ENCODE assay signal across 14 mouse cellular contexts in the genomic region with DNA sequence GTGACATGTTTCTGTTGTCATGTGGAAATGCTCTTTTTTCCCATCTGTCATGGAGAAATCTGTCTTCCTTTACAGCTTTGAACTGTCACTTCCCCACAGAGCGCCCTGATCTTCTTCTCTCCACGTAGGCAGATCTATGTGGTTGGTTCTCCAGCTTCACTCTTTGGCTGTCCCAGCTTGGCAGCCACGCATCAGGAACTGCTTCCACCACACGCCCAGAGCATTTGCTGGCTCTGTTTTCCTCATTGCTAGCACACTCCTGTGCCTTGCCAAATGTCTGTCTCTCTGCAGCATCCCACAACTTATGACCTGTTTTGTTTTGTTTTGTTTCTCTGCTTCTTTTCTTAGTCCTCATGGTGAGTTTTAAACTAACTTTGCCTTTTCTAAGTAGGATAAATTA. TPM values are rescaled to one million over a fixed set of nuclear protein-coding genes. Genes with fewer than 3 reads are reported as not detected.
DNase-seq lines count a peak whose midpoint lies in the region; ATAC-seq and TF ChIP-seq lines count a peak whose summit lies in the region.
"Had no signal": no experiment of that assay in that cellular context is flagged by ENCODE, and none has a peak within 500 bp of the region (broad histone marks: within the 10 kb centered on the region; RNA-seq: fewer than 3 reads in every experiment).

No protein-coding gene starts in this region.

- no peak overlapping the region for H3K4me2 ChIP-seq in heart, embryonic 12.5 days
- no peak overlapping the region for H3K4me2 ChIP-seq in lung, embryonic 14.5 days
- no peak overlapping the region for H3K4me2 ChIP-seq in midbrain, embryonic 15.5 days
- H3K4me2 ChIP-seq: heart, embryonic 13.5 days; midbrain, embryonic 11.5 days had no signal

- H3K27me3 ChIP-seq in heart, embryonic 12.5 days (replicated peaks) = no peaks in the 10 kb centered on the region
- H3K27me3 ChIP-seq in lung, embryonic 14.5 days (ENCODE audit: insufficient read depth, low read length) = no peaks in the 10 kb centered on the region
- H3K27me3 ChIP-seq in midbrain, embryonic 15.5 days (replicated peaks) = no peaks in the 10 kb centered on the region
- H3K27me3 ChIP-seq: heart, embryonic 13.5 days; Patski had no signal

- no peak overlapping the region for H3K27ac ChIP-seq in heart, embryonic 12.5 days (ENCODE audit: poor library complexity, severe bottlenecking)
- H3K27ac ChIP-seq in lung, embryonic 14.5 days (ENCODE audit: low read depth) = no peak overlapping the region
- H3K27ac ChIP-seq in midbrain, embryonic 15.5 days = no peak overlapping the region
- H3K27ac ChIP-seq: heart, embryonic 13.5 days had no signal

- 0 out of 2 replicates have a peak, but pooled peaks cover 5% of the 10 kb centered on the region for H3K9me3 ChIP-seq in heart, embryonic 12.5 days (replicated peaks)
- H3K9me3 ChIP-seq in lung, embryonic 14.5 days (ENCODE audit: low read depth, low read length) = no peaks in the 10 kb centered on the region
- H3K9me3 ChIP-seq in midbrain, embryonic 15.5 days = no peaks in the 10 kb centered on the region
- H3K9me3 ChIP-seq: heart, embryonic 13.5 days had no signal

- H3K36me3 ChIP-seq in heart, embryonic 12.5 days = no peaks in the 10 kb centered on the region
- H3K36me3 ChIP-seq in lung, embryonic 14.5 days (ENCODE audit: insufficient read depth) = no peaks in the 10 kb centered on the region
- no peaks in the 10 kb centered on the region for H3K36me3 ChIP-seq in midbrain, embryonic 15.5 days (replicated peaks)
- H3K36me3 ChIP-seq: heart, embryonic 13.5 days had no signal

- peak; percentile 30 to 59 for DNase-seq in heart, adult 18-20 months
- peak; percentile 28 to 34 for DNase-seq in right cerebral cortex, adult 2 months (ENCODE audit: low spot score in 2 of 2)
- no peak for DNase-seq in right cerebral cortex, postnatal 14 days
- peak; percentile 68 for DNase-seq in lung, embryonic 14.5 days
- no peak for DNase-seq in urinary bladder, adult 18-20 months (ENCODE audit: low spot score in 2 of 2)
- DNase-seq: adrenal gland, postnatal 14 days; cerebellum, adult 8-10 months had no signal

- no peak overlapping the region for H3K9ac ChIP-seq in heart, embryonic 12.5 days
- no peak overlapping the region for H3K9ac ChIP-seq in lung, embryonic 14.5 days
- H3K9ac ChIP-seq in midbrain, embryonic 15.5 days = no peak overlapping the region
- H3K9ac ChIP-seq: heart, embryonic 13.5 days had no signal

- no peak for TF ChIP-seq CTCF in lung, embryonic 14.5 days (IDR thresholded peaks at IDR 0.05; ENCODE audit: low read depth)

- no peak overlapping the region for H3K4me3 ChIP-seq in heart, embryonic 12.5 days
- H3K4me3 ChIP-seq in lung, embryonic 14.5 days (ENCODE audit: low read depth, low read length) = no peak overlapping the region
- H3K4me3 ChIP-seq in midbrain, embryonic 15.5 days = no peak overlapping the region
- H3K4me3 ChIP-seq: heart, embryonic 13.5 days had no signal

- 66% methylated on average over 4 of the region's 4 CpGs for WGBS in heart, embryonic 12.5 days
- 48% methylated on average over 4 of the region's 4 CpGs for WGBS in lung, embryonic 14.5 days
- WGBS in midbrain, embryonic 15.5 days = 89% methylated on average over 4 of the region's 4 CpGs

- ATAC-seq in heart, embryonic 12.5 days (ENCODE audit: insufficient number of reproducible peaks, low FRiP score) = no peak
- ATAC-seq in lung, embryonic 14.5 days (ENCODE audit: insufficient read depth) = peak; percentile 63; the same call in 1 of the 2 replicates
- no peak for ATAC-seq in monocyte, adult 5-6 weeks (replicated peaks; ENCODE audit: insufficient number of reproducible peaks, low FRiP score, low TSS enrichment, poor library complexity, severe bottlenecking)
- no peak for ATAC-seq in midbrain, embryonic 15.5 days (replicated peaks)
- ATAC-seq: inflammation-experienced regulatory T-cells, adult 6 months; Patski had no signal

- no peaks in the 10 kb centered on the region for H3K4me1 ChIP-seq in heart, embryonic 12.5 days (replicated peaks)
- H3K4me1 ChIP-seq in lung, embryonic 14.5 days (ENCODE audit: insufficient read depth) = no peaks in the 10 kb centered on the region
- no peaks in the 10 kb centered on the region for H3K4me1 ChIP-seq in midbrain, embryonic 15.5 days
- H3K4me1 ChIP-seq: heart, embryonic 13.5 days had no signal

RNA-seq across cellular contexts. Expression of a gene that starts 24.3 kb away (rescaled TPM):
- total RNA-seq in heart, adult 18-20 months (2021) = 1 to 10 TPM; 3.5 to 5.4 TPM
- 0.86 and 1.3 TPM in 2 replicates for polyA plus RNA-seq in heart, embryonic 12.5 days (2016; fragmentation: Nextera tagmentation; extraction: Ambion mirVana)
- 7.3 and 9.2 TPM in 2 replicates for polyA plus RNA-seq in lung, embryonic 14.5 days (2014; fragmentation: Nextera tagmentation; extraction: Ambion mirVana)
- not detected in 3 replicates for total RNA-seq in monocyte, adult 5-6 weeks (2017)
- 4.1 and 5.2 TPM in 2 replicates for polyA plus RNA-seq in midbrain, embryonic 15.5 days (2015; fragmentation: Nextera tagmentation; extraction: Ambion mirVana)
- polyA plus RNA-seq: inflammation-experienced regulatory T-cells, adult 6 months had no signal

RNA-seq across cellular contexts. Expression of a gene that starts 45.4 kb away (rescaled TPM):
- 10 to 100 TPM; 22.3 to 27.5 TPM for total RNA-seq in heart, adult 18-20 months (2021)
- polyA plus RNA-seq in heart, embryonic 12.5 days (2016; fragmentation: Nextera tagmentation; extraction: Ambion mirVana) = 78.2 and 80.0 TPM in 2 replicates
- 87.9 and 88.4 TPM in 2 replicates for polyA plus RNA-seq in lung, embryonic 14.5 days (2014; fragmentation: Nextera tagmentation; extraction: Ambion mirVana)
- total RNA-seq in monocyte, adult 5-6 weeks (2017) = 101 to 138 TPM (median 118 TPM) in 3 replicates
- polyA plus RNA-seq in midbrain, embryonic 15.5 days (2015; fragmentation: Nextera tagmentation; extraction: Ambion mirVana) = 108 TPM in 2 replicates

Comparison
In these comparisons a context has a peak if more than half of its experiments do, and no peak if none do; other contexts are left out.
1. DNase-seq: peak in heart, adult 18-20 months (2 of 2), right cerebral cortex, adult 2 months (2 of 2) and lung, embryonic 14.5 days (single experiment); none in right cerebral cortex, postnatal 14 days (single experiment) and urinary bladder, adult 18-20 months (0 of 2).